Mouse (Mus musculus): ENCODE results near the gene Tesk1. TPM values are rescaled to one million over a fixed set of nuclear protein-coding genes. Genes with fewer than 3 reads are reported as not detected.
A peak's percentile ranks its signal among the peaks of the same experiment; 100 is the strongest.

Tesk1 gene
- total RNA-seq, 2 experiments from 2014 or later: 25.2 to 28.0 TPM

DNA sequence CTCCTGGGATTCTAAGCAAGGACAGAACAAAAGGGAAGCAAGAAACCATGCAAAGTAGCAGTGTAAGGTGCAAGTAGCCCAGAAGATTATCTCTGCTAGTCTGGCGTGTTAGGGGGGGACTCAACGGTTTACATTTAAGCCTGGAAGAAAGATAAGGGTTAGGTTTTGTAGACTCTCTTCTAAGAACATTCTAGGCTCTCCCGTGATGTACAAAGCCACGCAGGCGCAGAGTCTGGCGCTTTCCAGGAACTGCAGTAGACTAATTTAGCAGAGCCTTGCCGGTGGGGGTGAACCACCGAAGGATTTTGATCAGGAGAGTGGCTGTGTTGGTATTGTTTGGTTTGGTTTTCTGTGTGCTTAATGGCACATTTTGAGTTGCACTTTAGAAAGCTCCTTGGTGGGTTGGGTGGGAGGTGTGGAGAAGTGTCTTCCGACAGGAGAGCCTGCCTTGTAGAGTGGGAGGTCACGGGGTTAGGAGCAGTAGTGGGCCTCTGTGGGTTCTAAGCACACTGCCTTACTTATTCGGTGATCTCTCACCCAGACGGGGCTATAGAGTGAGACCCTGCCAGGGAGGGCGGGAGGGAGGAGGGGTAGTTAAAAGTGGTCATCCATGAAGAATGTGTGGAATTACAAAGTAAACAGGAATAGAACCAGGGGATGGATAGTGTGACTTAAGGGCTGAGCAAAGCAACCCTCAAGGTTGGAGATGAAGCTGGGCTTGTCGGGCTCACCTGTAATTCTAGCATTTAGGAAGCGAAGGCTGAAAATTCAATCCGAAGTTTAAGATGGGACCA lies 24.3 kb upstream of the Tesk1 start:
- DNase-seq: no peak
- intact Hi-C loops (cut with DNase I; ENCODE audit: low total_unique reads): no loop called here

DNA sequence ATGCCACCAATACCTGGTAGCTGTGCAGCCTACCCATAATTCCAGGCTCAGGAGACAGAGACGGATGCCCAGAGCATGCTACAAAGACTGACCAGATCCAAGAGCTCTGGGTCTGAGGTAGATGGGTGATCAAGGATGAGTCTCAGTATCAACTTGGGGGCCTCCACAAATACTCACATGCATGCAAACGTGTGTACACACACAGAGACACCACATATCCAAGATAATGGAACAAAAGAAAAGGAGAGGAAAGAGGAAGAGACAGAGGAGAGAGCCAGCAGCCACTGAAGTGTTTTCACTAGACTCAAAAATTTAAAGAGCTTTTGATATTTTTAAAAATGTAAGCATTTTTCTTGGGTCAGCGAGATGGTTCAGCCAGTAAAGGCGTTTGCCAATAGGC lies 23.3 kb upstream of the Tesk1 start:
- no peak for DNase-seq

DNA sequence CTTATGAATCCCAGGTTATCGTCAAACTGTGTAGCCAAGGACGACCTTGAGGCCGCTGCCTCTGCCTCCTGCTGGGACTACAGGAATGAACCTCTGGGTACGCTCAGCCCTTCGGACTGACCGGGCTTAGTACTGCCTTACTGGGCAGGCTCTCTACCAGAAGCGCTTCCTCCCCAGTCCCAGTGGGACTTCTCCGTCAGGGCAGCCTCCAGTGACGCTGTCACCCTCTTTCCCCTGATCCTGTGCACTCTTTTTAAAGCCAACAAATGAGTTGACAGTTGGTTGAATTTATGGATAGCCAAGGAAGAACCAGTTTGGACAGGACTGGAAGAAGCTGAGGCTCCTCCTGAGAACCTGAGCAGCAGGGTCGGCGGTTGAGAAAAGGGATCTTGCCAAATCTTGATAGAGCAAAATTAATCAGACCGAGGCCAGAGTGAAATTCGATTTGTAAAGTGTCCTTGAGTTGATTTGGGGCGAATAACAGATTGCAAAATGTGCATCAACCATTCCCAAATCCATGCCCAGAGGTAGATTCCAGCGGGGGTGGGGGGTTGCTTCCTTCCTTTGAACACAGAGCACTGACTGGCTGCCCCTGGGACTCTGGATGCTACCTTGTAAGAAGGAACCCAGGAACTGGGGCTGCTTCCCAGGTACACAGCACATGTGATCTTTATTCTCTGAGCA lies 22.6 kb upstream of the Tesk1 start:
- intact Hi-C loops (cut with DNase I; ENCODE audit: low total_unique reads): no loop called here
- DNase-seq: peak; percentile 36

More for the DNA sequence above, 23.3 kb upstream of the Tesk1 start:
- intact Hi-C loops (cut with DNase I; ENCODE audit: low total_unique reads): no loop called here

DNA sequence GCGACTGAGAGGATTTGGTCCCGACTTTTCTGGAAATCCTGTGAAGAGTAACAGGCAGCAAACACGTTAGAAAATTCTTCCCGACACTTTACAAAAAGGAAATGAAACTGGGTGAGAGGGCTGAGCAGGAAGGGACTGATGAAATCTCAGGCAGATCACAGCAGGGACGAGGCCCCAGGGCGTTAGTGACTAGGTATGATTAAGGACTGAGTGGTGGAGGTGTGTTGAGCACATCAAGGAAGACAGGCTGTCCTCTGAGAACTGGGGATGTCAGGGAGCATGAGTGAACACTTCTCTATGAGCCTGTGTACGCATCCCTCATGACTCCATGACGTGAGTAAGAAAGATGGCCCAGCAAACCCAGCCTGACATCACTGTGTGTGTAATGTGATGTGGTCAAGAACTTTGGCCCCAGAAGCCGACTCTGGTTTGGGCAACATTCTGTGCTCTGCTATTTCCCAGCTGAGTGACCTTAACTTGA lies 21.9 kb upstream of the Tesk1 start:
- intact Hi-C loops (cut with DNase I; ENCODE audit: low total_unique reads): loop anchor here (5.0 to 10.0 kb wide), 3 partner anchors 38 to 365 kb away; partner anchors contain the start of genes Atp8b5, Rusc2 and Unc13b

DNA sequence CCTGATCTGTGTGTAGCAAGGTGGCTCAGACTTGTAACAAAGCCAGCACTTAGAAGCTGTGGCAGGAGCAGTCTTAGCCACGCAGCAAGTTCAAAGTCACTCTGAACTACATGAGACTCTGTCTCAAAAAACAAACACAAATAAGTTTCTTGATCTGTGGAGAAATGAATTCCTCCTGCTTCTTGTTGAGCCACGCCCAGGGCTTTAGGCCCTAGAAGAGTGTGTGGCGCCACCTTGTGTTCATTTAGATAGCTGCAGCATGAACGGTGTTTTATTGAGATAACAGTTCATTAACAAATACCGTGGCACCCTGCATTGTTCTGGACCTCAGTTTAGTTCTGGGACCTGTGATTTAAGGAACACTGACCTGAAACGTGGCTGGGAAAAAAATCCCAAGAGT lies 21.4 kb upstream of the Tesk1 start:
- intact Hi-C loops (cut with DNase I; ENCODE audit: low total_unique reads): loop anchor here (5.0 to 10.0 kb wide), 3 partner anchors 38 to 366 kb away; partner anchors contain the start of genes Atp8b5, Rusc2 and Unc13b
- DNase-seq: peak; percentile 74

More for the DNA sequence above, 21.9 kb upstream of the Tesk1 start:
- no peak for DNase-seq

DNA sequence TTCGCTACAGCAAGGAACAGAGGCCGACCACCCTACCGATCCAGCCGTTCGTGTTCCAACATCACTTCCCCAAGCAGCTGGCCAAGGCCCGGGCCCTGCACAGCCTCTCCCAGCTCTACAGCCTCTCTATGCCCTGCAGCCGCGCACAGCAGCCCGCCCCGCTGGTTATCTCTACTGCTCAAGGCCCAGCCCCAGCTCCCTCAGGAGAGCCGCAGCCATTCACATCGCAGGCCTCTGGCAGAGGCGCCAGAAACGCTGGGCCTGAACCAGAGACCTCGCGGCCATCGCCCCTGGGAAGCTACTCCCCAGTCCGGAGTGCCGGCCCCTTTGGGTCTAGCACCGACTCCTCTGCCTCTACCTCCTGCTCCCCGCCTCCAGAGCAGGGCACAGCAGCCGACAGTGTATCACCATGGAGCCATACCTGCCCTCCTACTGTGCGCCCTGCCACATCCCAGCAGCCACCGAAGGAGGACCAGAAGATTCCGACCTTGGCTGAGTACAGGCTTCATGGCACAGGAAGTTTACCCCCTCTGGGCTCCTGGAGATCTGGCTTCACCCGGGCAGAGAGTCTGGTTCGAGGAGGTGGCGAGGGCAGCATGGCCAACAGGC lies 20.0 kb upstream of the Tesk1 start:
- DNase-seq: no peak
- intact Hi-C loops (cut with DNase I; ENCODE audit: low total_unique reads): loop anchor here (5.0 to 10.0 kb wide), 3 partner anchors 39 to 367 kb away; partner anchors contain the start of genes Atp8b5, Rusc2 and Unc13b

DNA sequence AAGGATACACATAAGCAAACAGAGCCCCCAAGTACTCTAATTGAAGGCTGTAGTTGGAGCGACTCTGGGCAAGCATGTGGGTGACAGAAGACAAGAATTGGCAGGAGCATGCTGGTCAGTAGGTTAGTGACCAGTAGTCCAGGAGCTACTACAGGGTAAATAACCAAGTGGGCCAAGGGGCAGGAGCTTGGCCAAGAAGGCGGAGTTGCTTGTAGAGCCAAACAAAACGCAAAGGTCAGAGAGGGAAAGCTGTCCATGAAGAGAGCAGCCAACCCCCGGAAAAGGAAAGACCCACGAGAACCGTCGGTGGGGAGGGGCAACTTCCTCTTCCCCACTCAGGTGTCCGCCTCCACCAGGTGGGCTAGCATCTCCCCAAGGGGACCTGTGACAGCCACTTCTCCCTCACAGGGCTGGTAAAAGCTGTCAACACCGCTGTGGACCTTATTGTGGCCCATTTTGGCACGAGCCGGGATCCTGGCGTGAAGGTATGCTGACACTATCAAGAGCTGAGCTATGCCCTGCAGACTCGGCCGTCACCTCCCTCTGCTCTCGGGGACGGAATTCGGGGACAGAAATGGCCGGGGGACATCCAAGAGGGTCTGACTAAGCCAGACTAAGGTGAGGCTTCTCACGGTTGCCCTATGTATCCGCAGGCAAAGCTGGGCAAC lies 18.3 kb upstream of the Tesk1 start:
- intact Hi-C loops (cut with DNase I; ENCODE audit: low total_unique reads): loop anchor here (5.0 to 10.0 kb wide), 3 partner anchors 41 to 369 kb away; partner anchors contain the start of genes Atp8b5, Rusc2 and Unc13b
- DNase-seq: no peak

DNA sequence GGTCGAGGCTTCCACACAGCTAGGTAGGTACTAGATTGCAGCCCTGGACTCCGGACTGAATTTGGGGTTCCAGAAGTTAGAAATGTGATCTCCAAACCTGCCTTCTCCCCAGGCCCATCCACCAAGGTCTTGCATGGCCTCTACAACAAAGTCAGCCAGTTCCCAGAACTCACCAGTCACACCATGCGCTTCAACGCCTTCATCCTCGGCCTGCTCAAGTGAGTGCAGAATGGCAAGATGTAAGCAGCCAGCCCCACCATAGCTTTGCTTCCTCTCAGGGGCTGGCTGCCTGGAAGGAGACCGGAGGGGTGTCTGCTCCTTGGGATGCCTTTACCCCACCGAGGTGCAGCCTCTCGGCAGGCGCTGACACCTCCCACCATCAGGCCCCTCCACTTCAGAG lies 17.7 kb upstream of the Tesk1 start:
- no peak for DNase-seq
- intact Hi-C loops (cut with DNase I; ENCODE audit: low total_unique reads): loop anchor here (5.0 to 10.0 kb wide), 3 partner anchors 42 to 369 kb away; partner anchors contain the start of genes Atp8b5, Rusc2 and Unc13b

DNA sequence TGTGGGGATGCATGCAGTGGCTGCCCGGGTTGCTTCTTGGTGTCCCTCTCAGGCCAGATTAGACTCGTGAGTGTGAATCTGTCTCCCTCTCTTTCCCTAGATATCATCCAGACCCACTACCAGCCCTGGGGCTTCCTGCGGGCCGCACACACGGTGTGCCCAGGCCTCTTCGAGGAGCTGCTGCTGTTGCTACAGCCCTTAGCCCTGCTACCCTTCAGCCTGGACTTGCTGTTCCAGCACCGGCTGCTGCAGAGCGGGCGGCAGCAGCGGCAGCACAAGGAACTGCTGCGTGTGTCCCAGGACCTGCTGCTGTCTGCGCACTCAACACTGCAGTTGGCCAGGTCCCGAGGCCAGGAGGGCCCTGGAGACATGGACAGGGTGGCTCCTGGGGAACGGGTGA lies 16.5 kb upstream of the Tesk1 start:
- no peak for DNase-seq
- intact Hi-C loops (cut with DNase I; ENCODE audit: low total_unique reads): loop anchor here (10.0 kb wide), 1 partner anchor 370 kb away; the partner anchor contains the start of gene Unc13b

DNA sequence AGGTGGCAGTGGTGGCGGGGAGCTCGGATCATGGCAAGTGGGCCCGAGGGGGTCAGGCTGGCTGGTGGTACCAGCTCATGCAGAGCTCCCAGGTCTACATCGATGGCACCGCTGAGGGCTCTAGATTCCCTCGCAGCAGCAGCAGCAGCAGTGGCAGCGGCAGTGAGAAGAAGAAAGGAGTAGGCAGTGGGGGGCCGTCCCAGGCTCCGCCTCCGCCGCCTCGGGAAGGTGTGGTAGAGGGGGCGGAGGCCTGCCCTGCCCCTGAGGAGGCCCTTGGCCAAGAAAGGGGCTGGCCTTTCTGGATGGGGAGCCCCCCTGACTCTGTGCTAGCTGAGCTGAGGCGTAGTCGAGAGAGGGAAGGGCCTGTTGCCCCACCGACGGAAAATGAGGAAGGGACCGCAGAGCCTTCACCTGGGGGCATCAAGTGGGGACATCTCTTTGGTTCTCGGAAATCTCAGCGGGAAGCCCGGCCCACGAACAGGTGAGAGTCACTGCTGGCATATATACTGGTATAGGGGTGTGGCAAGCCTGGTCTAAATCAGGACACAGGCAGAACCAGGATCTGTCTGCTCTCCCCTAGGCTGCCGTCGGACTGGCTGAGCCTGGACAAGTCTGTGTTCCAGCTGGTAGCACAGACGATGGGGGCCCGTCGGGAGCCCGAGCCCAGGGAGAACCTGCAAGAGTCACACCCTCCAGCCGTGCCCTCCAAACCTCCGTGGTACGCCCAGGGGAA lies 15.9 kb upstream of the Tesk1 start:
- intact Hi-C loops (cut with DNase I; ENCODE audit: low total_unique reads): loop anchor here (10.0 kb wide), 1 partner anchor 371 kb away; the partner anchor contains the start of gene Unc13b
- no peak for DNase-seq

DNA sequence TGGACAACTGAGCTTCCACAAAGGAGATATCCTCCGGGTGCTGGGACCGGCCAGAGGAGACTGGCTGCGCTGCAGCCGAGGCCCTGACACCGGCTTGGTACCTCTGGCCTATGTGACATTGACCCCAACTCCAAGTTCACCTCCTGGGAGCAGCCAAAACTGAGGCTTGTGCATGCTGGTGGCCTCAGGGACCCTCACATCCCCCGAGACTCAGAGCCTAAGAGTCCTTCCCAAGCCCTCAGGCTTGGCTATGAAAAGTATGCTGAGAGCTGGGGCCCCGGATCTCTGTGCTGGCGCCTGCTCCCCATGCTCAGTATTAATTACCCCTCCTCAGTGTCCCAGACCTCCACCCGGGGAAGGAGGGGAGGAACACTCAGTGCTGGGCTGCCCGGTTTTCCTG lies 15.3 kb upstream of the Tesk1 start:
- no peak for DNase-seq
- intact Hi-C loops (cut with DNase I; ENCODE audit: low total_unique reads): loop anchor here (10.0 kb wide), 1 partner anchor 372 kb away; the partner anchor contains the start of gene Unc13b

DNA sequence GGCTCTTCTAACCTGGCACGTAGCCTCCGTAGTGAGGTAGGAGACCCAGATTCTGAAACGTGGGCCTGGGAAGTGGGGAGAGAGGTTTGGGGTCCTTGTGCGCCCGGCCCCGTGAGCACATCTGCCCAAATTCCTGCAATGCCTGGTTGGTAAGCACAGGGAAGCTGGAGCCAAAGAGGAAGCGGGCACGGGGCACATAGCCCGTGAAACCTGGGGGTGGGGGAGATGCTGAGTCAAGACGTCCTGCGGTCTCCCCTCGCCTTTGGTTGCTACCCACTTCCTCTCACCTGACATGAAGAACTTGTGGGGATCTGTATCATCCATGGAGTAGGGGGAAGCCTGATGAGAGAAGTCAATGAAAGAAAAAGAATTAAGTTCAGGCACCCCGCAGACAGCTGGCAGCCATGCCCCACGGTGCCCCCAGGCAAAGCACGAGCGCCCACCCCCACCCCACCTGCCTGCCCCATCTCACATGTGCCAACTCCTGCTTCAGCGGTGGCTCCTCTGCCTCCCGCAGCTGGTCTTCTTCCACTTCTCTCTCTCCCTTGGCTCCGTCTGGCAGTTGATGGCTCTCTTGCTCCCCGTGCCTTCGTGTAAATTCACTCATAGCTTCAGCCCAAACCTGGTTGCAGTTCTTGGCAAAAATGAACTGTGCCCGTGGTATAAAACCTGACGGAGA lies 14.1 kb upstream of the Tesk1 start:
- no peak for DNase-seq
- intact Hi-C loops (cut with DNase I; ENCODE audit: low total_unique reads): loop anchor here (10.0 kb wide), 1 partner anchor 373 kb away; the partner anchor contains the start of gene Unc13b

DNA sequence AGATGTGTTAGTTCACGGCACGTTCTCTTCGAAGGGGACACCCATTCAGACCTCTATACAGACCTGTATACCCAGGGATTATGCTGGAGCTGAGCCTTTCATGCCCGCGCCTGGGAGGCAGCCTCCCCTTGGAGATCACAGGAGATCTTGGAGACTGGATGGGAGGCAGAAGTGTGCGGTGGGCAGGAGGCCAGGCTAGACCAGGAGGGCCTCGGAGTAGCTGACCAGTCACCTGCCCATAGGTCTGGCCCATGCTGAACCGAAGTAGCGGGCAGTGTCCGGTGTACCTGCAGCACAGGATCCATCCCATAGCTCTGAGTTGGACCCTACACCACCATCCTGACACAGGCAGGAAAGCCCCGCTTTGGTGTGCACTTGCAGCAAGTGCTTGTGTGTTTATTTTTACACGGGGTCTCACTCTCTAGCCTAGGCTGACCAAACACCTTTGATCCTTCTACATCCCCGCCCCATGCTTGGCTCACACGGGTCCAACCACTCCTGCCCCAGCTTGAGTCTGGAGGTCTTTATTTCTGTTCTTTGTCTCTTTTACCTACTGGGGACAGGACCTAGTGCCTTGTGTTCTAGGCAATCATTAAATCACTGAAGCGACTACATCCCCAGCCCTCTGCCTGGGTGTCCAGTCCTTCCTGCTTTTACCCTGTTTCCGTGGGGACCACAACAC lies 13.4 kb upstream of the Tesk1 start:
- intact Hi-C loops (cut with DNase I; ENCODE audit: low total_unique reads): loop anchor here (10.0 kb wide), 1 partner anchor 374 kb away; the partner anchor contains the start of gene Unc13b
- DNase-seq: peak; percentile 14

DNA sequence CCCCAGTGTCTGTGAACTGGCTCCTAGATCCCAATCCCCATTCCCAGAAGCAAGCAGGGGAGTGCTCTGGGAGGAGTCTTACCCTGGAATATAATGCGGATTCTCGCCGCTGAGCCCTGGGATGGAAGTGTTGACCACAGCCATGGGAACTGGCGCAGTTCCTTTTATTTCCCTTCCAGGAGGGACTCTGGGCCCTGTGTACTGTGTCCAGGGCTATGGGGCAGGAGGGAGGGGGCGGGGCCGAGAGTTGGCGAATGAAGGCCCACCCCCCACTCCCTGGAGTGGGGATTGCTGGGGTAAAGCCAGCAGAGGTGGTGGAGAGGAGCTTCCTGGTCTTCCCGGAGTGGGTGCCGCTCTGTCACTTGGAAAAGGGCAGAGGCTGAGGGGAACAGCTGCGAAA lies 12.8 kb upstream of the Tesk1 start, which contains the start of gene Fam166b:
Gene Fam166b, minus strand, starts transcription at position 189 of the 400 bp plus-strand sequence.
- DNase-seq: peak; percentile 50
- intact Hi-C loops (cut with DNase I; ENCODE audit: low total_unique reads): loop anchor here (10.0 kb wide), 1 partner anchor 374 kb away; the partner anchor contains the start of gene Unc13b

DNA sequence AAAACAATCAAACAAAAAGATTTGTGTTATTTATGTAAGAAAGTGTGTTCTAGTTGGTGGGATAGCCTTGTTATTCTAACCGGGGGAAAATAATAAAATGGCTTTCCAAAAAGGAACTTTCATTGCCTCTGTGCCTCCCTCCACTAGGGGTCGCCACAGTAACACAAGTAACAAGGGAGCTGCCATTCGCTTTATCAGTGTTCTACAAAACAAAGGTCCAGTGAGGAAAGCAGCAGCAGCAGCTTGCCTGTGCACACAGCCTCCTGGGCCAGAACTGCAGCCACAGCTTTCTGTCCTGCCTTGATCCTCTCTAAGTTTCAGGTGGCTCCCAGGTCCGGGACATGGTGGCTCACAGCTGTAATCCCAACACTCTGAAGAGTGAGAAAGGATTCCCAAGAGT lies 10.0 kb upstream of the Tesk1 start:
- intact Hi-C loops (cut with DNase I; ENCODE audit: low total_unique reads): no loop called here
- DNase-seq: peak; percentile 80

DNA sequence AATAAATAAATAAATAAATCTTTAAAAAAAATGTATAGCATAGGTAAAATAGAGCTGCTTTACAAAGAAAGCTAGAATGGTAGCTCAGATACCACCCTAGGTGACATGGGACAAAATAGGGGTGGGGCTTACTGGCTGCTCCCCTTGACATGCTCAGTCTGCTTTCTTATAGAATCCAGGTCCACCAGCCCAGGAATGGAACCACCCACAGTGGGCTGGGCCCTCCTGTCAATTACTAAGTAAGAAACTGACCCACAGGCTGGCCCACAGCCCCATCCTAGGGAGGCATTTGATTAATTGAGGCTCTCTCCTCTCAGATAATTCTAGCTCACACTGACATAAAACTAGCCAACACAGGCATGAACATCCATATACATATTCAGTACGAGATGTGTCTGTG lies 8.9 kb upstream of the Tesk1 start:
- intact Hi-C loops (cut with DNase I; ENCODE audit: low total_unique reads): no loop called here
- DNase-seq: no peak

DNA sequence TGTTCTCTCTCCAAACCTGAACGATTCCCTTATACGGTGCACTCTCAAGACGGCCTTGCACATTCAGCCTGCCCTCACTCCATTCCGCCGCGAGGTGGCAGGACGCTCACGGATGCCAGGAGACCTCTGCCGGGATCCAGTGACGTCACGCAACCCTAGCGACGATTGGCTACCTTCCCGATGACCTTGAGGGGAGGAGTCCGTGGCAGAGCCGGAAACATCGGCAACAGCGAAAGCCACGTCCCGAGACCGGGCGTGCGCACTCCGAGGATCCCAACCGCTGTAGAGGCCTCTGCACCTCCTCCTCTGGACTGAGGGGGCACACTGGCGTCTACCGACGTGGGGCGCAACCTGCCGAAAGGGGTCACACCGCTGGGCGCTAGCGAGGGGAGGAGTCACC lies 305 bp downstream of the Tesk1 start:
- intact Hi-C loops (cut with DNase I; ENCODE audit: low total_unique reads): no loop called here

More for the DNA sequence above, 305 bp downstream of the Tesk1 start:
- peak; percentile 99 for DNase-seq

Measured in gastrocnemius, postnatal 14 days (tissue).